Mouse (Mus musculus) effector memory CD4-positive, alpha-beta T cell, adult 5 months (primary cell): ENCODE measurements around the gene Casp4. TPM values are rescaled to one million over a fixed set of nuclear protein-coding genes. Genes with fewer than 3 reads are reported as not detected.

Experiments used
- polyA plus RNA-seq: library from polyadenylated mRNA; unstranded; fragments of 100-300 nt; shearing (Covaris generic); gene quantifications from one replicate; pipeline ENCODE4 v1.2.1, GENCODE M21; 2017

Gene Casp4
- polyA plus RNA-seq = 157 TPM

DNA sequence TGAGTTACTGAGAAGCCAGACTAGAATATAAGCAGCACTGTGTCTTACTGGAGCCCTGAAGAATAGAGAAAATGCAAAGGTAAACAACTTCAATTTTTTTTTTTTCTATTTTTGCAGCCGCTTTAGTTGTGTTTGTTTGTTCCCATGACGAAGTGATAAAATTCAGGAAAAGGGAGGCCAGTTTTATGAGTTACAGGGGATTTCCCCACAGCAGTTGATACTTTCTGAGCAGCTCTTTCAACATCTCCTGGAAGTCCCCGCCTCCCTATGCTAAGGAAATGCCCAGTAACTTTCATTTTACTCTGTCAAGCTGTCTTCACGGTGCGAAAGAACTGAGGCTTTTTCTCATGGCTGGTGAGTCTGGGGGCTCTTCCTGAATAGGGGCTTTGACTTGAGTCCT is at the start of gene Casp4:
Gene Casp4, plus strand, starts transcription at position 268 of the 400 bp plus-strand sequence.

DNA sequence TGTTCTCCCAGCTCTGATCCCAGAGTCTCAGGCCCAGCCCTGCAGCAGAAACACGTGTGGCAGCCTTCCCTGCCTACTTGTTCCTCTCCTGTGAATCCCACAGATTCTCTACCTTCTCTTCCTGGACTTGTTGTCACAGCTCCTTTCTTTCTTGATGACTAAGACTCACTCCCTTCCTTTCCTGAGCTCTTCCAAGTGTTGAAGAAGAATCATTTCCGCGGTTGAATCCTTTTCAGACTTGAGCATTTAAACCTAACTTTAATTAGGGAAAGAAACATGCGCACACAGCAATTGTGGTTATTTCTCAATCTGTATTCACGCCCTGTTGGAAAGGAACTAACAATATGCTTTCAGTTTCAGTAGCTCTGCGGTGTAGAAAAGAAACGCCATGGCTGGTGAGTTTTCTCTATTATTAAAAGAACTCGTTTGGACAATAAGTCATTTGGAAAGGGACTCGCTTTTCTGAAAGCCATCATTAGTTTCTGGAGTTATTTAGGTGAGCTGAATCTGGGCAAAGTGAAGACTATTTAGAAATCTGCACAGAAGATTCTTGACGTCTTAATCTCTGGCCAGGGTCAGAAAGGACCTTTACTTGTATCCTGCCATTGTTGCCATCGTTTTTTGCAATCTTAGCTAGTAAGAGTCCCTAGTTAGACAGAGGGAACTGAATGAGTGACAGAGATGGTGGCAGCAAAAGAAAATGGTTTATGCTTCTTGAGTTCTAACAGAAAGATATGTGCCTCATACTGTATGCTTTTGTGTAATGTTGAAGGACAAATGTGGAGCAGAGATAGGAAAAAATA is 10.1 kb upstream of the Casp4 start, which contains the start of gene Casp1:
Gene Casp1, plus strand, starts transcription at position 189 of the 803 bp plus-strand sequence.

DNA sequence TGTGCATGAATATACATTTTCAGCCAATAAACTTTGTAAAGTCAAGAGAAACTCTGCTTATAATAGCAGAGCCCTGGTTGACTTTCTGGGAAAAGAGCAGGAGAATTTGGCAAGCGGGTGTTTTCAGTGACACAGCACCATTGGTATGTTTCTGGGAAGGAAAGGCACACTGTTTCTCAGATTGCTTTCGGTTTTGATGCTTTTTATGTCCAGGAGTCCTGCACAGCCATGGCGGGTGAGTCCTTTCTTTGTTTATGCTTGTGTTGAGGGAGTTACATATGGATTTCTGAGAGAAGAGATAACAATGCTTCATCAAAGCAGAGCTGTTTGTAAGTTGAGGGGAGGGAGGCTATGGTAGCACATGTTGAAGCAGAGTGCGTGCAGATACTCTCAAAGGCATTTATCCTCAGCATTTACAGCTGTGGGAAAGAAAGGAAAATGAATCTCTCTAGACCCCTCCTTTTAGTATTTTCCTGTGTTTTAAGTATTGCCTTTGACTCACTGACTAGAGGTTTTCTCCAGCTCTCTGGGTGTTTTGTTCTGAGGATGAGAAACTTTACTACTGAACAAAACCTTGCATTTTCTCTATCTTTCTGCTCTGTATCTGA is 36.8 kb downstream of the Casp4 start, which contains the start of gene Casp12:
Gene Casp12, plus strand, starts transcription at position 140 of the 608 bp plus-strand sequence.

Other genes starting within 250 kb of the Casp4 start
- gene Casp1, start 10.3 kb upstream of the Casp4 start, polyA plus RNA-seq = 95.7 TPM
- gene Casp12, start 36.6 kb downstream of the Casp4 start, polyA plus RNA-seq = 0.21 TPM